ENCODE assay signal across 8 mouse cellular contexts in the genomic region with DNA sequence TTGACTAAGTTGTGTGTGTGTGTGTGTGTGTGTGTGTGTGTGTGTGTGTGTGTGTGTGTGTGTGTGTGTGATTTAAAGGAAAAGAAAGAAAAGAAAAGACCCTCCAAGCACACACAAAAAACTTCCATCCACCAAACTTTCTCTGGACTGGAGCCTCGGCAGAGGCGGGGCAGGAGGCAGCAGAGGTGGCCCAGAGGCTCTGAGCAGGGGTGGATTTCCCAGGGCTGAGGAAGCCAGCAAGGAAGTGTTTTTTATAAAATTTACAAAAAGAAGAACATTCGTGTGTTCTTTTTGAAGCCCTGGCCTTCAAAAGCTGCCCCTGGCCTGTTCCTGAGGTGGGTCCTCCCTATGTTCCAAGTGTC. TPM values are rescaled to one million over a fixed set of nuclear protein-coding genes. Genes with fewer than 3 reads are reported as not detected.
DNase-seq lines count a peak whose midpoint lies in the region; ATAC-seq and TF ChIP-seq lines count a peak whose summit lies in the region.
"Had no signal": no experiment of that assay in that cellular context is flagged by ENCODE, and none has a peak within 500 bp of the region (broad histone marks: within the 10 kb centered on the region; RNA-seq: fewer than 3 reads in every experiment).

No protein-coding gene starts in this region.

- peak overlapping the region; percentile 30; the same call in 1 of the 2 replicates for H3K9ac ChIP-seq in lung, embryonic 14.5 days
- H3K9ac ChIP-seq in forebrain, embryonic 14.5 days (ENCODE audit: low read length), result peak overlapping the region; percentile 51
- H3K9ac ChIP-seq in limb, embryonic 11.5 days (ENCODE audit: low read length), result 0 out of 2 replicates have a peak overlapping the region, but pooled peaks have one; percentile 5

- H3K4me3 ChIP-seq in lung, embryonic 14.5 days (ENCODE audit: low read depth, low read length), result no peak overlapping the region
- no peak overlapping the region for H3K4me3 ChIP-seq in lung, adult 2 months (replicated peaks; ENCODE audit: extremely low read depth, low read depth, low read length)
- H3K4me3 ChIP-seq in forebrain, embryonic 14.5 days (ENCODE audit: low read depth, low read length), result no peak overlapping the region
- no peak overlapping the region for H3K4me3 ChIP-seq in limb, embryonic 11.5 days (ENCODE audit: low read depth, low read length)
- H3K4me3 ChIP-seq in olfactory bulb, adult 2 months (ENCODE audit: insufficient read depth, low read depth, low read length), result no peak overlapping the region

- H3K4me1 ChIP-seq in lung, embryonic 14.5 days (ENCODE audit: insufficient read depth), result peaks cover 41% of the 10 kb centered on the region
- peaks cover 23% of the 10 kb centered on the region for H3K4me1 ChIP-seq in lung, adult 2 months (ENCODE audit: control insufficient read depth, insufficient read depth, low read length)
- H3K4me1 ChIP-seq in forebrain, embryonic 14.5 days (ENCODE audit: control insufficient read depth, insufficient read depth, low read length), result peaks cover 64% of the 10 kb centered on the region
- H3K4me1 ChIP-seq in limb, embryonic 11.5 days (ENCODE audit: control insufficient read depth, insufficient read depth, low read length), result peaks cover 72% of the 10 kb centered on the region
- peaks cover 44% of the 10 kb centered on the region for H3K4me1 ChIP-seq in olfactory bulb, adult 2 months (ENCODE audit: control insufficient read depth, insufficient read depth, low read length)

- H3K9me3 ChIP-seq in lung, embryonic 14.5 days (ENCODE audit: low read depth, low read length), result no peaks in the 10 kb centered on the region
- no peaks in the 10 kb centered on the region for H3K9me3 ChIP-seq in forebrain, embryonic 14.5 days (replicated peaks; ENCODE audit: control insufficient read depth, low read length)
- H3K9me3 ChIP-seq in limb, embryonic 11.5 days (ENCODE audit: control insufficient read depth, low read length), result no peaks in the 10 kb centered on the region

- no peak for DNase-seq in lung, embryonic 14.5 days
- DNase-seq in lung, adult 2 months, result no peak
- DNase-seq in forebrain, embryonic 14.5 days (ENCODE audit: low spot score), result no peak
- DNase-seq in limb, embryonic 11.5 days (ENCODE audit: low spot score), result no peak
- no peak for DNase-seq in frontal cortex, postnatal 25 days (ENCODE audit: low spot score in 2 of 2)
- no peak for DNase-seq in retina, embryonic 14.5 days (ENCODE audit: low spot score)
- DNase-seq: kidney, adult 8-10 months had no signal

- peak; percentile 55 for ATAC-seq in lung, embryonic 14.5 days (ENCODE audit: insufficient read depth)
- ATAC-seq in forebrain, embryonic 14.5 days, result peak; percentile 25
- ATAC-seq in limb, embryonic 11.5 days (ENCODE audit: insufficient number of reproducible peaks, low FRiP score, low TSS enrichment, low read depth), result no peak

- peaks cover 48% of the 10 kb centered on the region for H3K36me3 ChIP-seq in lung, embryonic 14.5 days (ENCODE audit: insufficient read depth)
- H3K36me3 ChIP-seq in forebrain, embryonic 14.5 days (ENCODE audit: control insufficient read depth, insufficient read depth, low read length), result peaks cover 45% of the 10 kb centered on the region
- H3K36me3 ChIP-seq in limb, embryonic 11.5 days (ENCODE audit: control insufficient read depth, insufficient read depth, low read length), result no peaks in the 10 kb centered on the region

- TF ChIP-seq CTCF in lung, embryonic 14.5 days (IDR thresholded peaks at IDR 0.05; ENCODE audit: low read depth), result no peak
- TF ChIP-seq CTCF in lung, adult 2 months (IDR thresholded peaks at IDR 0.05; ENCODE audit: insufficient read depth, low read length), result no peak
- TF ChIP-seq CTCF in olfactory bulb, adult 2 months (IDR thresholded peaks at IDR 0.05; ENCODE audit: insufficient read depth, low read depth, low read length), result no peak

- peaks cover 11% of the 10 kb centered on the region for H3K27me3 ChIP-seq in lung, embryonic 14.5 days (ENCODE audit: insufficient read depth, low read length)
- H3K27me3 ChIP-seq in forebrain, embryonic 14.5 days (replicated peaks; ENCODE audit: control insufficient read depth, insufficient read depth, low read length), result peaks cover 13% of the 10 kb centered on the region; the same call in 1 of the 2 replicates
- peaks cover 18% of the 10 kb centered on the region for H3K27me3 ChIP-seq in limb, embryonic 11.5 days (ENCODE audit: control insufficient read depth, insufficient read depth, low read length)

- H3K27ac ChIP-seq in lung, embryonic 14.5 days (ENCODE audit: low read depth), result peak overlapping the region; percentile 95
- peak overlapping the region; percentile 96 for H3K27ac ChIP-seq in forebrain, embryonic 14.5 days (ENCODE audit: low read depth, low read length)
- H3K27ac ChIP-seq in limb, embryonic 11.5 days (replicated peaks; ENCODE audit: low read depth, low read length), result peak overlapping the region; percentile 86
- 0 out of 2 replicates have a peak overlapping the region, but pooled peaks have one; percentile 55 for H3K27ac ChIP-seq in olfactory bulb, adult 2 months (ENCODE audit: insufficient read depth, low read depth, low read length)

- no peak for TF ChIP-seq POLR2A in lung, adult 2 months (IDR thresholded peaks at IDR 0.05; ENCODE audit: borderline replicate concordance, extremely low read depth, low read depth, low read length)
- no peak for TF ChIP-seq POLR2A in olfactory bulb, adult 2 months (IDR thresholded peaks at IDR 0.05; ENCODE audit: insufficient read depth, low read depth, low read length)

- 6% methylated on average over 3 of the region's 3 CpGs for WGBS in lung, embryonic 14.5 days
- WGBS in lung, adult 2 months, result 23% methylated on average over 3 of the region's 3 CpGs
- 3% methylated on average over 3 of the region's 3 CpGs for WGBS in forebrain, embryonic 14.5 days
- 15% methylated on average over 3 of the region's 3 CpGs for WGBS in limb, embryonic 11.5 days
- 52% methylated on average over 3 of the region's 3 CpGs for WGBS in olfactory bulb, adult 2 months

- peak overlapping the region; percentile 52 for H3K4me2 ChIP-seq in lung, embryonic 14.5 days
- H3K4me2 ChIP-seq in forebrain, embryonic 14.5 days (ENCODE audit: low read length), result 0 out of 2 replicates have a peak overlapping the region, but pooled peaks have one; percentile 5
- no peak overlapping the region for H3K4me2 ChIP-seq in limb, embryonic 11.5 days (ENCODE audit: low read depth, severe bottlenecking)

RNA-seq across cellular contexts. Expression of a gene that starts 10.1 kb away (rescaled TPM):
- polyA plus RNA-seq in lung, embryonic 14.5 days (2014; fragmentation: Nextera tagmentation; extraction: Ambion mirVana), result 2.7 and 2.8 TPM in 2 replicates
- polyA plus RNA-seq in lung, adult 2 months (2012; rRNA removed), result 2.0 and 2.8 TPM in 2 replicates
- 1.5 and 1.7 TPM in 2 replicates for polyA plus RNA-seq in forebrain, embryonic 14.5 days (2014; fragmentation: Nextera tagmentation; extraction: Ambion mirVana)
- 7.7 and 8.6 TPM in 2 replicates for polyA plus RNA-seq in limb, embryonic 11.5 days (2014; fragmentation: Nextera tagmentation; extraction: Ambion mirVana)
- not detected in 2 replicates for polyA plus RNA-seq in olfactory bulb, adult 2 months (2012; ENCODE audit: insufficient read depth, insufficient read length, low replicate concordance, missing spikeins)

RNA-seq across cellular contexts. Expression of a gene that starts 11.5 kb away (rescaled TPM):
- polyA plus RNA-seq in lung, embryonic 14.5 days (2014; fragmentation: Nextera tagmentation; extraction: Ambion mirVana), result 12.0 and 12.5 TPM in 2 replicates
- polyA plus RNA-seq in lung, adult 2 months (2012; rRNA removed), result 20.2 and 21.9 TPM in 2 replicates
- 2.9 and 3.8 TPM in 2 replicates for polyA plus RNA-seq in forebrain, embryonic 14.5 days (2014; fragmentation: Nextera tagmentation; extraction: Ambion mirVana)
- 3.9 and 4.8 TPM in 2 replicates for polyA plus RNA-seq in limb, embryonic 11.5 days (2014; fragmentation: Nextera tagmentation; extraction: Ambion mirVana)
- not detected in 2 replicates for polyA plus RNA-seq in olfactory bulb, adult 2 months (2012; ENCODE audit: insufficient read depth, insufficient read length, low replicate concordance, missing spikeins)

RNA-seq across cellular contexts. Expression of a gene that starts 25.1 kb away (rescaled TPM):
- polyA plus RNA-seq in lung, embryonic 14.5 days (2014; fragmentation: Nextera tagmentation; extraction: Ambion mirVana), result 29.8 and 33.8 TPM in 2 replicates
- 72.5 and 81.8 TPM in 2 replicates for polyA plus RNA-seq in lung, adult 2 months (2012; rRNA removed)
- polyA plus RNA-seq in forebrain, embryonic 14.5 days (2014; fragmentation: Nextera tagmentation; extraction: Ambion mirVana), result 17.0 and 17.6 TPM in 2 replicates
- 26.4 and 26.7 TPM in 2 replicates for polyA plus RNA-seq in limb, embryonic 11.5 days (2014; fragmentation: Nextera tagmentation; extraction: Ambion mirVana)
- not detected in 2 replicates for polyA plus RNA-seq in olfactory bulb, adult 2 months (2012; ENCODE audit: insufficient read depth, insufficient read length, low replicate concordance, missing spikeins)

RNA-seq across cellular contexts. Expression of a gene that starts 26.6 kb away (rescaled TPM):
- polyA plus RNA-seq in lung, embryonic 14.5 days (2014; fragmentation: Nextera tagmentation; extraction: Ambion mirVana), result 66.1 and 68.6 TPM in 2 replicates
- polyA plus RNA-seq in lung, adult 2 months (2012; rRNA removed), result 87.5 and 99.1 TPM in 2 replicates
- 47.8 and 52.3 TPM in 2 replicates for polyA plus RNA-seq in forebrain, embryonic 14.5 days (2014; fragmentation: Nextera tagmentation; extraction: Ambion mirVana)
- polyA plus RNA-seq in limb, embryonic 11.5 days (2014; fragmentation: Nextera tagmentation; extraction: Ambion mirVana), result 65.7 and 65.9 TPM in 2 replicates
- polyA plus RNA-seq in olfactory bulb, adult 2 months (2012; ENCODE audit: insufficient read depth, insufficient read length, low replicate concordance, missing spikeins), result not detected in 2 replicates

RNA-seq across cellular contexts. Expression of a gene that starts 50.1 kb away (rescaled TPM):
- 81.7 and 83.8 TPM in 2 replicates for polyA plus RNA-seq in lung, embryonic 14.5 days (2014; fragmentation: Nextera tagmentation; extraction: Ambion mirVana)
- 34.6 and 47.1 TPM in 2 replicates for polyA plus RNA-seq in lung, adult 2 months (2012; rRNA removed)
- polyA plus RNA-seq in forebrain, embryonic 14.5 days (2014; fragmentation: Nextera tagmentation; extraction: Ambion mirVana), result 26.5 and 29.3 TPM in 2 replicates
- polyA plus RNA-seq in limb, embryonic 11.5 days (2014; fragmentation: Nextera tagmentation; extraction: Ambion mirVana), result 149 and 156 TPM in 2 replicates
- polyA plus RNA-seq in olfactory bulb, adult 2 months (2012; ENCODE audit: insufficient read depth, insufficient read length, low replicate concordance, missing spikeins), result not detected in 2 replicates
